Mouse (Mus musculus): ENCODE measurements at regions not wholly inside any gene's neighbourhood (a gene's known extent, or its start where the extent isn't known, plus 50 kb on each side); places are given as distances from the start of the nearest gene placed in this dataset.

DNA sequence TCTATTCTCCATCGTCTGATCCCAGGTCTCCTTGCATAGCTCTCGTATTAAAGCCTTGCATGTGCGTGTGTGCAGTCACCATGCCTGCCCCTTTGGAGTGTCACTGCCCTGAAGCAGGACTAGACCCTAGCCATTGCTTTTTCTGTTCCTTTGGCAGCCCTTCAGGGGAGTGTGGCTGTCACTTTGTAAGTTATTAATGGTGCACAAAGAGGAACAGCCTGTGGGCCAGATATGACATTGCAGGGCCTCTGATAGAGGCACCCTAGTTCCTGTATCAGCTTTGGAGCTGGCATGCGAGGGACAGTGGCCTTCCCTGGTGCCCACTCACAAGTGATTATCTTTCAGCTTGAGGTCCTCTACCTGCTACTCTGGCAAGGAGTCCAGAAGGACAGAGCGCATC, 92.0 kb downstream of the Tmem121 start:
- no peak for ATAC-seq (ENCODE audit: low read depth)
- Histone ChIP-seq H3K9me3 (replicated peaks) (no peaks in the 10 kb centered on the region), H3K4me2 (no peak overlapping the region), H3K4me1 (replicated peaks) (no peaks in the 10 kb centered on the region), H3K27ac (no peak overlapping the region), H3K27me3 (no peaks in the 10 kb centered on the region), H3K9ac (no peak overlapping the region), H3K36me3 (no peaks in the 10 kb centered on the region), H3K4me3 (replicated peaks) (no peak overlapping the region)
- DNase-seq, result no peak
- 55% methylated on average over 5 of the region's 5 CpGs for WGBS (ENCODE audit: insufficient replicate concordance)

DNA sequence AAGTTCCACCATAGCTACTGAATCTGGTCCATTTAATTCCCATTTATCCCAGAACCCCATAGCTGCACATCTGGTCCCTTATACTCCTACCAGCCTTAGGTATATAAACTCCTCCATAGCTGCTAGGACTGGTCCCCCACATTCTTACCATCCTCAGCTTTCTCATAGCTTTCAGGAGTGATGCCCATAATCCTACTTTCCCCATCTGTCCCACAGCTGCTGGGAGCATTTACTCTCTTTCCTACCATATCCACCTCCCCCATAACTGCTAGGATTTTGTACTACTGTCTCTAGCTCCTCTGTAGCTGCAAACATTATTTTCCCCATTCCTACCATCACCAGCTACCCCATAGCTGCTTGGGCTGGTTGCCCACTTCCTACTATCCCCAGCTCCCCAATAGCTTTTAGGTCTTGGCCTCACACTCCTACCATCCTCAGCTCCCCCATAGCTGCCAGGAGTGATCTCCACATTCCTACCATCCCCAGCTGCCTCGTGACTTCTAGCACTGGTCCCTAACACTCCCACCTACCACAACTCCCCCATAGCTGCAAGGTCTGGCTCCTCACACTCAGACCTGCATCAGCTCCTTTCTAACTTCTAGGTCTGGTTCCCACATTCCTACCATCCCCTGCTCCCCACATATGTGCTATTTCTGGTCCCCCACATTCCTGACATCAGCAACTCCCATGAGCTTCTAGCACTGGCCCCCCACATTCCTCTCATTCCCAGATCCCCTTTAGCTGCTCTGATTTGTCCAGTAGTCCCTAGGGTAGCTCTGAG, 106.5 kb downstream of the Tmem121 start:
- Histone ChIP-seq H3K27ac (no peak overlapping the region), H3K36me3 (no peaks in the 10 kb centered on the region), H3K4me2 (no peak overlapping the region), H3K4me3 (replicated peaks) (no peak overlapping the region), H3K27me3 (no peaks in the 10 kb centered on the region), H3K9me3 (replicated peaks) (no peaks in the 10 kb centered on the region), H3K4me1 (replicated peaks) (no peaks in the 10 kb centered on the region), H3K9ac (no peak overlapping the region)
- 13% methylated on average over 1 of the region's 1 CpGs for WGBS (ENCODE audit: insufficient replicate concordance)
- no peak for DNase-seq
- no peak for ATAC-seq (ENCODE audit: low read depth)

DNA sequence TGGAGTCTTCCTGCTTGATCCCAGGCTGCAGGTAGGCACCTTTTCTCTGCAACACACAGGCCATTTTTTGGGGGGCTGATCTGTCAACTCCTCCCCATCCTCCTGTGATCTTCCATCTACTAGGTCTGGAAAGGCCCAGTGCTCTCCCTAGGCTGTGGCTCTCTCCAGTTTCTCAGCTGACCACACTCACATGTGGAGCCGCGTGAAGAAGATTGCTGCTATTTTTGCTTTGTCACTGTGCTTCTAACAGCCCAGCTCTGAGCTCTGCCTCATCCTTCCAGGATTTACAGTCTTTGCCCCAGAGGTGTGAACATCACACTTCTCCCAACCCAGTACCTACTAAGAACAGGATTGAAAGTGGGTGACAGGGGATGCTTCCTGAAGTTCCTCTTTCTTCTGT, 110.2 kb downstream of the Tmem121 start:
- no peaks in the 10 kb centered on the region for H3K4me1 ChIP-seq (replicated peaks)
- no peak for ATAC-seq (ENCODE audit: low read depth)
- no peak overlapping the region for H3K4me3 ChIP-seq (replicated peaks)
- H3K27ac ChIP-seq, result no peak overlapping the region
- 55% methylated on average over 2 of the region's 2 CpGs for WGBS (ENCODE audit: insufficient replicate concordance)
- H3K4me2 ChIP-seq, result no peak overlapping the region
- H3K36me3 ChIP-seq, result no peaks in the 10 kb centered on the region
- H3K9me3 ChIP-seq (replicated peaks), result no peaks in the 10 kb centered on the region
- DNase-seq, result no peak
- H3K9ac ChIP-seq, result no peak overlapping the region
- no peaks in the 10 kb centered on the region for H3K27me3 ChIP-seq

DNA sequence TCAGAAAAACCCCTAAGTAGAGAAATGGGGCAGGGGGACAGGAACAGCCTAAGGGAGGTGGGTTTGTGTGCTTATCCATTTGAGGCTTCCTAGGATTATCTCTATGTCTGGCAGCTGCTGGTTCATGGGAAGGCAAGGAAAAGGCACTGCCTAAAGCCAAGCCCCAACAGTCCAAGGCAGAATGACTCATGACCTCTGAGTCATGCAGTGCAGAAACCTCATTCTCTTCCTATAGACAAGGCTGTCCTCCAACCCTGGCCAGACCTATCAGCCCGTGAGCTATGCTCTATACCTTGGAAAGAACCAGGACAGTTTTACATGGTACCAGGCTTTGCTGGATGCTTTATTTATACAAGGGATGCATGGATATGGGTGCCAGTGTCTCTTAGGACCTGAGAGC, 120.2 kb downstream of the Tmem121 start:
- 41% methylated on average over 1 of the region's 1 CpGs for WGBS (ENCODE audit: insufficient replicate concordance)
- no peaks in the 10 kb centered on the region for H3K27me3 ChIP-seq
- H3K27ac ChIP-seq, result no peak overlapping the region
- DNase-seq (no peak), ATAC-seq (ENCODE audit: low read depth) (no peak)
- H3K4me1 ChIP-seq (replicated peaks), result no peaks in the 10 kb centered on the region
- no peak overlapping the region for H3K4me2 ChIP-seq
- no peaks in the 10 kb centered on the region for H3K36me3 ChIP-seq
- no peak overlapping the region for H3K9ac ChIP-seq
- no peaks in the 10 kb centered on the region for H3K9me3 ChIP-seq (replicated peaks)
- no peak overlapping the region for H3K4me3 ChIP-seq (replicated peaks)

DNA sequence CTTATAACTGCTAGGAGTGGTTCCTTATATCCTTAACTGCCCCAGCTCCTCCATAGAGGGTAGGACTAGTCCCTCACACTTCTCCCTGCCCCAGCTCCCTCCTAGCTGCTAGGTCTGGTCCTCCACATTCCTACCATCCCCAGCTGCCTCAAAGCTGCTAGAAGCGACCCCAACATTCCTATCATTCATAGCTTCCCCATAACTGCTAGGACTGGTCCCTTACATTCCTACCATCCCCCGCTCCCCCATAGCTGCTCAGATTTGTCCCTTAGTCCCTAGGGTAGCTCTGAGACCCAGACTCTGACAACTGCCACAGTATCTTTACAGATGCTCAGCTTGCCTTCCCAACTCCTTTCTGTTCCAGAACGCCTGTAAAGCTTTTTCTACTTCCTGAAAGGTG, 127.6 kb downstream of the Tmem121 start:
- H3K27me3 ChIP-seq, result no peaks in the 10 kb centered on the region
- no peak overlapping the region for H3K4me2 ChIP-seq
- H3K9ac ChIP-seq, result no peak overlapping the region
- H3K27ac ChIP-seq, result no peak overlapping the region
- no peak for DNase-seq
- 25% methylated on average over 3 of the region's 3 CpGs for WGBS (ENCODE audit: insufficient replicate concordance)
- no peaks in the 10 kb centered on the region for H3K9me3 ChIP-seq (replicated peaks)
- H3K36me3 ChIP-seq, result no peaks in the 10 kb centered on the region
- ATAC-seq (ENCODE audit: low read depth), result no peak
- H3K4me1 ChIP-seq (replicated peaks), result no peaks in the 10 kb centered on the region
- no peak overlapping the region for H3K4me3 ChIP-seq (replicated peaks)

DNA sequence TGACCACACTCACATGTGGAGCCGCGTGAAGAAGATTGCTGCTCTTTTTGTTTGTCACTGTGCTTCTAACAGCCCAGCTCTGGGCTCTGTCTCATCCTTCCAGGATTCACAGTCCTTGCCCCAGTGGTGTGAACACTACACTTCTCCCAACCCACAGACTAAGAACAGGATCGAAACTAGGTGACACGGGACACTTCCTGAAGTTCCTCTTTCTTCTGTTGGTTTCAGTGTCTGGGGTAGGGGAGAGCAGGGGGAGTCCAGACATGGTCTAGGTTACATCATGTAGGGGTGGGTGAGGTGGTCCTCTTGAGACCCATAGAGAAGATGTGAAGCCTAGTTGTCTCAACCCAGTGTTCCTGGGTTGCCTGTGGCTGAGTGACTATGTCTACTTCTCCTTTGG, 128.9 kb downstream of the Tmem121 start:
- Histone ChIP-seq H3K4me1 (replicated peaks) (no peaks in the 10 kb centered on the region), H3K9me3 (replicated peaks) (no peaks in the 10 kb centered on the region), H3K27me3 (no peaks in the 10 kb centered on the region), H3K4me2 (no peak overlapping the region), H3K27ac (no peak overlapping the region), H3K9ac (no peak overlapping the region), H3K4me3 (replicated peaks) (no peak overlapping the region), H3K36me3 (no peaks in the 10 kb centered on the region)
- DNase-seq (no peak), ATAC-seq (ENCODE audit: low read depth) (no peak)
- WGBS (ENCODE audit: insufficient replicate concordance), result 50% methylated on average over 4 of the region's 4 CpGs

DNA sequence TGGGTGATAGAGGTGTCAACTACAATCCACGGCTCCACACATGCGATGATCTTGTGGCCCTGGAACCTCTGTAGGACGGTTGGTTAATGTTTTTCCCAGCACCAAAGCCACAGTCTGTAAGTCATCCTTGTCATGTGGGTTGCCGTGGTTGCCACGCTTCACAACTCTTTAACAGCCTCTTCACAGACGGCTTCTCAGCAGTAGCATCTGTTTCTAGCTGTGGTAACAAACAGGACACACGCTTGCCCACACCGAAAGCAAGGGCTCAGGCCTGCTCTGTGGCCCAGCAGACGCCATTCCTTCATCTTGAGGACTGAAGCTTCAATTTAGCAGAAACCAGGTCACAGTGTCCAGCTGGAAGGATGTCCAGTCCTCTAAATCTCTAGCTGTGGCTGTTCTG, 135.4 kb downstream of the Tmem121 start:
- no peaks in the 10 kb centered on the region for H3K4me1 ChIP-seq (replicated peaks)
- no peak overlapping the region for H3K4me2 ChIP-seq
- no peak overlapping the region for H3K9ac ChIP-seq
- WGBS (ENCODE audit: insufficient replicate concordance), result 60% methylated on average over 9 of the region's 9 CpGs
- H3K9me3 ChIP-seq (replicated peaks), result no peaks in the 10 kb centered on the region
- H3K27me3 ChIP-seq, result no peaks in the 10 kb centered on the region
- ATAC-seq (ENCODE audit: low read depth), result no peak
- H3K36me3 ChIP-seq, result no peaks in the 10 kb centered on the region
- no peak for DNase-seq
- H3K4me3 ChIP-seq (replicated peaks), result no peak overlapping the region
- H3K27ac ChIP-seq, result no peak overlapping the region

DNA sequence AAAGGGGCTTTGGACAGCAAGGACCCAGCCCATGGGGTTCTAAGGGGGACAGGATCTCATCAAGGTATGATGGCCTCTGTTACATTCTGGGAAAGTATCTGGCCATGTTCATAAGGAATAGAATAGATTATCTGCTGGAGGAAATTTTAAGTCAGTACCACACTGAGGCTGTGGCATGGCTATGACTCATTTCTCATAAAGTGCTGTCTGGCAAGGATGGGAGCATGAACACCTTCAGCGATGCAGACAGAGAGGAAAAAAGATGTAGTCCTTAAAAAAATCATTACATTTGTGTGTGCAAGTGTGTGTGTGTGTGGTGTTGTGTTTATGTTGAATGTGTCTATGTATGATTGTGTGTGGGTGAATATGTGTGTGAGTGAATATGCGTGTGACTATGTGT, 136.4 kb downstream of the Tmem121 start:
- Histone ChIP-seq H3K4me1 (replicated peaks) (no peaks in the 10 kb centered on the region), H3K27ac (no peak overlapping the region), H3K9me3 (replicated peaks) (no peaks in the 10 kb centered on the region), H3K9ac (no peak overlapping the region), H3K27me3 (no peaks in the 10 kb centered on the region), H3K4me2 (no peak overlapping the region), H3K4me3 (replicated peaks) (no peak overlapping the region), H3K36me3 (no peaks in the 10 kb centered on the region)
- DNase-seq, result no peak
- ATAC-seq (ENCODE audit: low read depth), result no peak
- WGBS (ENCODE audit: insufficient replicate concordance), result 79% methylated on average over 2 of the region's 2 CpGs

DNA sequence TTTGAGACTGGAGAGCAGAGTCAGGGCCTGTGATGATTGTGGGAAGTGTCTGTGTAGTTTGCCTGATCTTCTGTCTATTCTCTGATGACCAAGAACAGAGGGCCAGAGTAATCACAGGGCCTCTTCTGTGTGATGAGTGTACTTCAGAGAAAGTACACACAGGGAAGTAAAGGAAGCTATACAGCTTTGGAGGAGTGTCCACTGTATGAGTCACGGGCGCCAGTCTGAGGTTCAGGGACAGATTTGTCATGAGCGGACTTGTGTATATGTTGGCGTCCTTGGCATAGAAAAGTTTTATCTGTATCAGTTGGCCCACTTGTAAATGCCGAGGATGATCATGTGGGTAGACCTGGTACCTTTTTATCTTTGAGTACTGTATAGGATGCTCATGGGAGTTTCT, 142.1 kb downstream of the Tmem121 start:
- 78% methylated on average over 5 of the region's 5 CpGs for WGBS (ENCODE audit: insufficient replicate concordance)
- no peak overlapping the region for H3K4me2 ChIP-seq
- no peak for ATAC-seq (ENCODE audit: low read depth)
- no peaks in the 10 kb centered on the region for H3K27me3 ChIP-seq
- no peak overlapping the region for H3K4me3 ChIP-seq (replicated peaks)
- no peak for DNase-seq
- H3K9me3 ChIP-seq (replicated peaks), result no peaks in the 10 kb centered on the region
- H3K36me3 ChIP-seq, result no peaks in the 10 kb centered on the region
- no peak overlapping the region for H3K9ac ChIP-seq
- H3K4me1 ChIP-seq (replicated peaks), result no peaks in the 10 kb centered on the region
- H3K27ac ChIP-seq, result no peak overlapping the region

DNA sequence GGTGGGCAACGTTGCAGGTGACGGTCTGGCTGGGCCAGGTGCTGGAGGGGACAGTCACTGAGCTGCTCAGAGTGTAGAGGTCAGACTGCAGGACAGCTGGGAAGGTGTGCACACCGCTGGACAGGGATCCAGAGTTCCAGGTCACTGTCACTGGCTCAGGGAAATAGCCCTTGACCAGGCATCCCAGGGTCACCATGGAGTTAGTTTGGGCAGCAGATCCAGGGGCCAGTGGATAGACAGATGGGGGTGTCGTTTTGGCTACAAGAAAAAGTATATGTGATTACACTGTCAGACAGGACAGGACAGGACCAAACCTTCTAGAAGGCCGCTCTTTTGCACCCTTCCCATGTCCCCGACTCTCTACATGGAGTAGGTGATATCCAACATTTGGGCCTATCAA, 144.5 kb downstream of the Tmem121 start:
- no peak overlapping the region for H3K4me3 ChIP-seq (replicated peaks)
- DNase-seq, result no peak
- no peak overlapping the region for H3K4me2 ChIP-seq
- H3K27me3 ChIP-seq, result no peaks in the 10 kb centered on the region
- no peaks in the 10 kb centered on the region for H3K9me3 ChIP-seq (replicated peaks)
- no peak overlapping the region for H3K27ac ChIP-seq
- H3K36me3 ChIP-seq, result no peaks in the 10 kb centered on the region
- ATAC-seq (ENCODE audit: low read depth), result no peak
- 67% methylated on average over 6 of the region's 6 CpGs for WGBS (ENCODE audit: insufficient replicate concordance)
- H3K4me1 ChIP-seq (replicated peaks), result no peaks in the 10 kb centered on the region
- no peak overlapping the region for H3K9ac ChIP-seq

DNA sequence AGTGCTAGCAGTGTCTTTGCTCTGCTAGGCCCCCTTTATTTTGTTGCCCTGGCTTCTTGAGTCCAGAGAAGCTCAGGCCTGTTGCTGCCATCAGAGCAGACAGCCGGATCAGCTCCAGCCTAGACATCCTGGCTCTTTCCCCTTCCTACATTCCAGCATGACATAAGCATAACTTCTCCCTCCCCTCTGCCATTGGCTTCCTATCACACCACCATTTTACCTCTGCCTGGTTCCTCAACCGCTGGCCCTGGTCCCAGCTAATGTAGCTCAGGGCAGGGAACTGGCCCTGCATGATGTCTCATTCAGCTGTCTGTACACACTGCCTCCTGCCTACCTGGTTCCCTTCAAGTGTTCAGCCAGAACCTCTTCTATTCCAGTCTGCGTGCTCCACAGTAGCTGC, 146.5 kb downstream of the Tmem121 start:
- H3K9me3 ChIP-seq (replicated peaks), result no peaks in the 10 kb centered on the region
- no peaks in the 10 kb centered on the region for H3K4me1 ChIP-seq (replicated peaks)
- H3K36me3 ChIP-seq, result no peaks in the 10 kb centered on the region
- 57% methylated on average over 3 of the region's 3 CpGs for WGBS (ENCODE audit: insufficient replicate concordance)
- no peak overlapping the region for H3K4me2 ChIP-seq
- ATAC-seq (ENCODE audit: low read depth), result no peak
- H3K27ac ChIP-seq, result no peak overlapping the region
- no peak for DNase-seq
- H3K4me3 ChIP-seq (replicated peaks), result no peak overlapping the region
- no peaks in the 10 kb centered on the region for H3K27me3 ChIP-seq
- no peak overlapping the region for H3K9ac ChIP-seq

DNA sequence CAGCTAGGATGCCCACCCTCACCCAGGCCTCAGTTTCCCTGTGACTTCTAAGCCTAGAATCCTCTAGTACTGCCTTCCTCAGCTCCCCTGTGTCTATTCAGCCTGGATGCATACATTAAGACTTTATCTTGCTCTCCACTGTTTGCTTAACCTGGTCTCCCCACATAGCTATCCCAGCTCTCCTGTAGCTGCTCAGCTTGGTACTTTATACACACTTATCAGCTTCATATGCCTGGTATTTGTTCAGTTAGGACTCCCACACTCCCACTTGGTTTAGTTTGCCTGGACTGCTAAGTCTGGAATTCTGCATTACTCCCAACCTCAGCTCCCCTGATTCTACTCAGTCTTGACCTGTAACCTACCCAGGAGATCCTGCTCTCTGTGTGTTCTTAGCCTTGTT, 147.7 kb downstream of the Tmem121 start:
- H3K4me2 ChIP-seq, result no peak overlapping the region
- H3K9me3 ChIP-seq (replicated peaks), result no peaks in the 10 kb centered on the region
- no peaks in the 10 kb centered on the region for H3K36me3 ChIP-seq
- no peaks in the 10 kb centered on the region for H3K27me3 ChIP-seq
- H3K4me1 ChIP-seq (replicated peaks), result no peaks in the 10 kb centered on the region
- DNase-seq (no peak), ATAC-seq (ENCODE audit: low read depth) (no peak)
- H3K27ac ChIP-seq, result no peak overlapping the region
- H3K4me3 ChIP-seq (replicated peaks), result no peak overlapping the region
- no peak overlapping the region for H3K9ac ChIP-seq

Measured in liver, embryonic 13.5 days (tissue).